In genomic region chr9:60367617-60368305, GRCm38 (mm10) we compare ENCODE assay signal across 22 mouse cellular contexts.
DNase-seq lines count a peak whose midpoint lies in the region; ATAC-seq and TF ChIP-seq lines count a peak whose summit lies in the region.
"Had no signal": no experiment of that assay in that cellular context is flagged by ENCODE, and none has a peak within 500 bp of the region (broad histone marks: within the 10 kb centered on the region; RNA-seq: fewer than 3 reads in every experiment).

No protein-coding gene starts in this region.

- peak; percentile 83 for TF ChIP-seq EP300 in liver, embryonic 14.5 days (IDR thresholded peaks at IDR 0.05; ENCODE audit: low read depth)
- no peak for TF ChIP-seq EP300 in stomach, postnatal 0 days (optimal IDR thresholded peaks at IDR 0.05)

- no peak overlapping the region for H3K9ac ChIP-seq in intestine, embryonic 14.5 days (ENCODE audit: low read length)
- H3K9ac ChIP-seq in intestine, postnatal 0 days (ENCODE audit: low read depth, low read length), result no peak overlapping the region
- H3K9ac ChIP-seq in liver, embryonic 14.5 days (replicated peaks), result no peak overlapping the region
- H3K9ac ChIP-seq in stomach, postnatal 0 days (ENCODE audit: low read length), result no peak overlapping the region
- no peak overlapping the region for H3K9ac ChIP-seq in hindbrain, embryonic 13.5 days
- H3K9ac ChIP-seq: embryonic facial prominence, embryonic 12.5 days; forebrain, embryonic 15.5 days; heart, embryonic 12.5 days had no signal

- WGBS in intestine, embryonic 14.5 days, result 52% methylated on average over 10 of the region's 10 CpGs
- 43% methylated on average over 10 of the region's 10 CpGs for WGBS in intestine, postnatal 0 days
- 16% methylated on average over 10 of the region's 10 CpGs for WGBS in liver, embryonic 14.5 days (ENCODE audit: insufficient replicate concordance)
- 54% methylated on average over 10 of the region's 10 CpGs for WGBS in stomach, postnatal 0 days
- 90% methylated on average over 10 of the region's 10 CpGs for WGBS in hindbrain, embryonic 13.5 days

- TF ChIP-seq CTCF in intestine, postnatal 0 days (IDR thresholded peaks at IDR 0.05; ENCODE audit: low read depth), result no peak
- TF ChIP-seq CTCF in liver, embryonic 14.5 days (IDR thresholded peaks at IDR 0.05; ENCODE audit: low read depth), result no peak
- TF ChIP-seq CTCF in stomach, postnatal 0 days (IDR thresholded peaks at IDR 0.05; ENCODE audit: low read depth), result no peak

- DNase-seq in intestine, embryonic 14.5 days (ENCODE audit: low spot score), result no peak
- DNase-seq in liver, embryonic 14.5 days (ENCODE audit: low read depth in 3 of 3, low spot score in 3 of 3), result peak; percentile 24 to 59 (median 45)
- DNase-seq in stomach, postnatal 0 days (ENCODE audit: low spot score), result peak; percentile 18
- DNase-seq in spleen, postnatal 14 days (ENCODE audit: low spot score in 2 of 2), result no peak
- DNase-seq in embryo, embryonic 11 days, result no peak
- DNase-seq: adrenal gland, adult 2 months; cerebellum, adult 18-20 months; cerebellum, postnatal 36 days; heart, postnatal 36 days; kidney, postnatal 36 days; layer of hippocampus, adult 9-11 months; thymus, adult 18-20 months; thymus, postnatal 4 days had no signal

- no peaks in the 10 kb centered on the region for H3K27me3 ChIP-seq in intestine, embryonic 14.5 days (replicated peaks; ENCODE audit: control insufficient read depth, insufficient read depth, low read length)
- H3K27me3 ChIP-seq in intestine, postnatal 0 days (replicated peaks; ENCODE audit: control insufficient read depth, insufficient read depth, low read length), result no peaks in the 10 kb centered on the region
- no peaks in the 10 kb centered on the region for H3K27me3 ChIP-seq in liver, embryonic 14.5 days (ENCODE audit: control insufficient read depth, insufficient read depth, low read length)
- H3K27me3 ChIP-seq in stomach, postnatal 0 days (ENCODE audit: control insufficient read depth, insufficient read depth, low read length), result no peaks in the 10 kb centered on the region
- no peaks in the 10 kb centered on the region for H3K27me3 ChIP-seq in hindbrain, embryonic 13.5 days
- H3K27me3 ChIP-seq: embryonic facial prominence, embryonic 12.5 days; forebrain, embryonic 15.5 days; heart, embryonic 12.5 days had no signal

- 0 out of 2 replicates have a peak overlapping the region, but pooled peaks have one; percentile 27 for H3K27ac ChIP-seq in intestine, embryonic 14.5 days (ENCODE audit: low read depth)
- H3K27ac ChIP-seq in intestine, postnatal 0 days (ENCODE audit: low read depth, low read length), result no peak overlapping the region
- H3K27ac ChIP-seq in liver, embryonic 14.5 days, result no peak overlapping the region
- H3K27ac ChIP-seq in stomach, postnatal 0 days (replicated peaks), result no peak overlapping the region
- H3K27ac ChIP-seq in hindbrain, embryonic 13.5 days, result no peak overlapping the region
- H3K27ac ChIP-seq: embryonic facial prominence, embryonic 12.5 days; forebrain, embryonic 15.5 days; left cerebral cortex, adult 2 months; limb, embryonic 10.5 days; midbrain, embryonic 10.5 days had no signal

- H3K4me1 ChIP-seq in intestine, embryonic 14.5 days (replicated peaks; ENCODE audit: control insufficient read depth, insufficient read depth, low read length), result peaks cover 42% of the 10 kb centered on the region
- 0 out of 2 replicates have a peak, but pooled peaks cover 12% of the 10 kb centered on the region for H3K4me1 ChIP-seq in intestine, postnatal 0 days (replicated peaks; ENCODE audit: control insufficient read depth, insufficient read depth, low read length)
- peaks cover 8 to 22% of the 10 kb centered on the region in 2 experiments for H3K4me1 ChIP-seq in liver, embryonic 14.5 days (replicated peaks; ENCODE audit: control insufficient read depth in 2 of 2, insufficient read depth in 2 of 2, low read length in 1 of 2)
- peaks cover 6% of the 10 kb centered on the region; the same call in 1 of the 2 replicates for H3K4me1 ChIP-seq in stomach, postnatal 0 days (replicated peaks; ENCODE audit: control insufficient read depth, insufficient read depth)
- H3K4me1 ChIP-seq in hindbrain, embryonic 13.5 days (replicated peaks), result peaks cover 8% of the 10 kb centered on the region; the same call in 1 of the 2 replicates

- no peaks in the 10 kb centered on the region for H3K9me3 ChIP-seq in intestine, embryonic 14.5 days (ENCODE audit: control insufficient read depth, low read length)
- no peaks in the 10 kb centered on the region for H3K9me3 ChIP-seq in intestine, postnatal 0 days (ENCODE audit: control insufficient read depth)
- H3K9me3 ChIP-seq in liver, embryonic 14.5 days (ENCODE audit: control insufficient read depth, low read length), result no peaks in the 10 kb centered on the region
- no peaks in the 10 kb centered on the region for H3K9me3 ChIP-seq in stomach, postnatal 0 days (ENCODE audit: control insufficient read depth, low read length)
- H3K9me3 ChIP-seq in hindbrain, embryonic 13.5 days, result no peaks in the 10 kb centered on the region
- H3K9me3 ChIP-seq: embryonic facial prominence, embryonic 12.5 days; forebrain, embryonic 15.5 days; heart, embryonic 12.5 days; limb, embryonic 10.5 days; midbrain, embryonic 10.5 days had no signal

- no peak overlapping the region for H3K4me3 ChIP-seq in intestine, embryonic 14.5 days (ENCODE audit: low read depth, low read length)
- H3K4me3 ChIP-seq in intestine, postnatal 0 days (ENCODE audit: low read depth, low read length), result no peak overlapping the region
- H3K4me3 ChIP-seq in liver, embryonic 14.5 days (ENCODE audit: insufficient read depth in 1 of 2, low read depth in 2 of 2, low read length in 2 of 2), result no peak overlapping the region
- H3K4me3 ChIP-seq in stomach, postnatal 0 days (ENCODE audit: low read depth, low read length), result no peak overlapping the region
- no peak overlapping the region for H3K4me3 ChIP-seq in hindbrain, embryonic 13.5 days
- H3K4me3 ChIP-seq: embryonic facial prominence, embryonic 12.5 days; forebrain, embryonic 15.5 days; heart, embryonic 12.5 days; left cerebral cortex, adult 2 months; limb, embryonic 10.5 days; midbrain, embryonic 10.5 days had no signal

- no peak overlapping the region for H3K4me2 ChIP-seq in intestine, embryonic 14.5 days (ENCODE audit: low read length)
- no peak overlapping the region for H3K4me2 ChIP-seq in intestine, postnatal 0 days (replicated peaks; ENCODE audit: low read depth)
- peak overlapping the region; percentile 40 for H3K4me2 ChIP-seq in liver, embryonic 14.5 days (ENCODE audit: low read depth)
- no peak overlapping the region for H3K4me2 ChIP-seq in stomach, postnatal 0 days (replicated peaks; ENCODE audit: low read depth)
- no peak overlapping the region for H3K4me2 ChIP-seq in hindbrain, embryonic 13.5 days
- H3K4me2 ChIP-seq: embryonic facial prominence, embryonic 12.5 days; forebrain, embryonic 15.5 days; heart, embryonic 12.5 days had no signal

- H3K36me3 ChIP-seq in intestine, embryonic 14.5 days (ENCODE audit: control insufficient read depth, insufficient read depth, low read length), result no peaks in the 10 kb centered on the region; the same call in 1 of the 2 replicates
- H3K36me3 ChIP-seq in intestine, postnatal 0 days (ENCODE audit: control insufficient read depth, insufficient read depth), result no peaks in the 10 kb centered on the region; the same call in 1 of the 2 replicates
- no peaks in the 10 kb centered on the region for H3K36me3 ChIP-seq in liver, embryonic 14.5 days (replicated peaks; ENCODE audit: control insufficient read depth, insufficient read depth, low read depth)
- H3K36me3 ChIP-seq in stomach, postnatal 0 days (ENCODE audit: control insufficient read depth, insufficient read depth, low read length), result no peaks in the 10 kb centered on the region
- no peaks in the 10 kb centered on the region for H3K36me3 ChIP-seq in hindbrain, embryonic 13.5 days
- H3K36me3 ChIP-seq: embryonic facial prominence, embryonic 12.5 days; forebrain, embryonic 15.5 days; heart, embryonic 12.5 days; midbrain, embryonic 10.5 days had no signal

- ATAC-seq in intestine, embryonic 14.5 days (replicated peaks; ENCODE audit: low FRiP score, low TSS enrichment, low read depth), result no peak
- ATAC-seq in intestine, postnatal 0 days, result no peak
- ATAC-seq in hematopoietic stem cell, adult 5-6 weeks (replicated peaks in 1 of 2; ENCODE audit: insufficient read depth in 1 of 2, low FRiP score in 2 of 2, low TSS enrichment in 1 of 2, low read depth in 1 of 2, poor library complexity in 2 of 2, severe bottlenecking in 2 of 2), result peak; percentile 22 to 25; a peak in 1 of 4 replicates
- peak; percentile 96 for ATAC-seq in liver, embryonic 14.5 days (ENCODE audit: insufficient read depth)
- peak; percentile 39; the same call in 1 of the 2 replicates for ATAC-seq in stomach, postnatal 0 days (ENCODE audit: low FRiP score, low TSS enrichment)
- no peak for ATAC-seq in hindbrain, embryonic 13.5 days (ENCODE audit: low FRiP score)
- ATAC-seq: forebrain, embryonic 15.5 days had no signal

Comparison
In these comparisons a context has a peak if more than half of its experiments do, and no peak if none do; other contexts are left out.
1. ATAC-seq: peak in hematopoietic stem cell, adult 5-6 weeks (2 of 2), liver, embryonic 14.5 days (single experiment) and stomach, postnatal 0 days (single experiment); none in intestine, embryonic 14.5 days (single experiment), intestine, postnatal 0 days (single experiment) and hindbrain, embryonic 13.5 days (single experiment).
2. DNase-seq: peak in liver, embryonic 14.5 days (3 of 3) and stomach, postnatal 0 days (single experiment); none in intestine, embryonic 14.5 days (single experiment), spleen, postnatal 14 days (0 of 2) and embryo, embryonic 11 days (single experiment).